Mouse (Mus musculus): ENCODE data around the gene Cdon. TPM values are rescaled to one million over a fixed set of nuclear protein-coding genes. Genes with fewer than 3 reads are reported as not detected.

Cdon gene
- polyA plus RNA-seq, 2 experiments, result 0.36 to 0.52 TPM

DNA sequence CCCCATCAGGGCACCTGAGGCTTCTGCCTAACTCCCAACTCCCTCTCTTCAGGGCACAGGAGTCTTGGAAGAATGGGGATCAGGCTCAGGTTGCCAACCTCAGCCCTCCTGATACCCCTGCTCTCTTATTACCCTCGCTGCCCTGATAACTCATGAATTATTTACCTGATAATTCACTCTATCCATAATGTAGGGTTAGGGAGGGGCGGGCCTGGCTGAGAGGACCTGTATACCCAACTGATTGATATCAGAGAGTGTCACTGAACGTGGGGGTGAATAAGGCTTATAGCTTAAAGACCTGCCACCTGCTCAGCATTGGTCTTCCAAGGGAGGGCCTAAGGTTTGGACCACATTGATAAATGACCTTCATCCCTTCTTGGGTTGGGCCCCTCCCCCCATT is 97.2 kb downstream of the Cdon start, which contains the start of gene Gm1113:
Gene Gm1113, minus strand, starts transcription at position 101 of the 400 bp plus-strand sequence.
- no peaks in the 10 kb centered on the region for H3K36me3 ChIP-seq (replicated peaks; ENCODE audit: control insufficient read depth, insufficient read depth, low read depth)
- ATAC-seq (ENCODE audit: insufficient read depth) (no peak), DNase-seq (ENCODE audit: low read depth in 3 of 3, low spot score in 3 of 3) (no peak)
- no peaks in the 10 kb centered on the region for H3K9me3 ChIP-seq (ENCODE audit: control insufficient read depth, low read length)
- no peak within 1 kb of the TSS for H3K9ac ChIP-seq (replicated peaks)
- H3K27me3 ChIP-seq (ENCODE audit: control insufficient read depth, insufficient read depth, low read length), result no peaks in the 10 kb centered on the region
- H3K4me3 ChIP-seq (ENCODE audit: insufficient read depth in 1 of 2, low read depth in 2 of 2, low read length in 2 of 2), result no peak within 1 kb of the TSS
- WGBS (ENCODE audit: insufficient replicate concordance), result 40% methylated on average over 3 of the region's 3 CpGs
- no peak within 1 kb of the TSS for H3K27ac ChIP-seq
- TF ChIP-seq CTCF (IDR thresholded peaks at IDR 0.05; ENCODE audit: low read depth), result no peak
- no peak for TF ChIP-seq EP300 (IDR thresholded peaks at IDR 0.05; ENCODE audit: low read depth)
- H3K4me2 ChIP-seq (ENCODE audit: low read depth), result no peak within 1 kb of the TSS
- no peaks in the 10 kb centered on the region for H3K4me1 ChIP-seq (replicated peaks; ENCODE audit: control insufficient read depth in 2 of 2, insufficient read depth in 2 of 2, low read length in 1 of 2)

DNA sequence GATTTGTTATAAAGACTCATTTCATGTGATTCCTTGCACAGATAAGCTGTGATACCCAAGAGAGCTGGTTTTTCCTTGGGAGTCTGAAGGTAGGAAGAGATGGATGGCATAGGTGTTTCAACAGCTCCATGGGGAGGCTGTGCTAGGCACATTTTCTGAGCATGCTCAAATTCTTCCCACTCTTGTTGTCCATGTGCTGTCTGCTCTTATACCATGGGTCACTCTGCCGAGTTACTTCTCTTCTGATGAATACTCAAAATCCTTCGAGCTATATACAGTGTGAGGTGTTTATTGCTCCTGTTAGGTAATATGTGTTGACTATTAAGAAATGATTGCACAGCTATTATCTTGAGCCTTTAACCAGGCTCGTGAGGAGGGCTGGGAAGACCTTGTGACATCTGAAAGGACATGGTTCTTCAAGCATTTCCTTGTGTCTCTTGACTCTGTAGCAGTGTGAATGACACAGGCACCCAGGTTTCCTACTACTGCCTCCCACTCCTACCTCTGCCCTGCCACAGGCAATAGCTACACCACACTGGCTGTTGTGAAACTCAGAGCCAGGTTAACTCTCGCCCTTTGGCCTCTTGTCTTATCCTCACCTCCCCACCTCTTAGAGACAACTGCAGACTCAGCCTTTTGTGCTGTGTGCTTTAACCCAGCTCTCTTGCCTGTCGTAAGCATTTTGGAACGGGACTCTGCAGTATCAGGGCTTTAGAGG is 99.9 kb downstream of the Cdon start:
- H3K4me3 ChIP-seq (ENCODE audit: insufficient read depth in 1 of 2, low read depth in 2 of 2, low read length in 2 of 2), result no peak overlapping the region
- no peaks in the 10 kb centered on the region for H3K4me1 ChIP-seq (replicated peaks; ENCODE audit: control insufficient read depth in 2 of 2, insufficient read depth in 2 of 2, low read length in 1 of 2)
- H3K36me3 ChIP-seq (replicated peaks; ENCODE audit: control insufficient read depth, insufficient read depth, low read depth), result no peaks in the 10 kb centered on the region
- no peak for ATAC-seq (ENCODE audit: insufficient read depth)
- DNase-seq (ENCODE audit: low read depth in 3 of 3, low spot score in 3 of 3), result no peak
- 39% methylated on average over 6 of the region's 6 CpGs for WGBS (ENCODE audit: insufficient replicate concordance)
- no peak overlapping the region for H3K9ac ChIP-seq (replicated peaks)
- no peaks in the 10 kb centered on the region for H3K9me3 ChIP-seq (ENCODE audit: control insufficient read depth, low read length)
- TF ChIP-seq EP300 (IDR thresholded peaks at IDR 0.05; ENCODE audit: low read depth) (no peak), CTCF (IDR thresholded peaks at IDR 0.05; ENCODE audit: low read depth) (no peak)
- H3K27me3 ChIP-seq (ENCODE audit: control insufficient read depth, insufficient read depth, low read length), result no peaks in the 10 kb centered on the region
- H3K27ac ChIP-seq, result no peak overlapping the region
- no peak overlapping the region for H3K4me2 ChIP-seq (ENCODE audit: low read depth)

DNA sequence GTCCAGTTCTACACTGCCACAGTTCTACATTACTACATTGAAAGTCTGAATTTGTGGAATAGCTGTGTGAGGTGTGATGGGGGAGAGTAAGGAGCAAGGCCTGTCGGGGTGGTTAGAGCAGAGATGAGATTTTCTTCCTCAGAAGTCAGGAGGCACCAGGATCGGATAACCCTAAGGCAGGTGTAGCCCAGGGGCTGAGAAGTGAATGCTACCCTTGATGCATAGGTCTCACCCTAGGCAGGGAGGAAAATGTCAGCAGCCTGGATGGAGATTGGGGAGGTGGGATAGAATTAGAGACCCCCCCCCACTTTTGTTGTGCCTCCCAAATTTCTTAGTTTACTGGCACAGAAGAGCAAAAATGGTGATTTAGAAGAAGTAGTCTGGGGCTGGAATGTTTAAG is 101.3 kb downstream of the Cdon start:
- Histone ChIP-seq H3K9me3 (ENCODE audit: control insufficient read depth, low read length) (no peaks in the 10 kb centered on the region), H3K4me3 (ENCODE audit: insufficient read depth in 1 of 2, low read depth in 2 of 2, low read length in 2 of 2) (no peak overlapping the region), H3K27ac (no peak overlapping the region), H3K36me3 (replicated peaks; ENCODE audit: control insufficient read depth, insufficient read depth, low read depth) (no peaks in the 10 kb centered on the region), H3K4me2 (ENCODE audit: low read depth) (no peak overlapping the region), H3K4me1 (replicated peaks; ENCODE audit: control insufficient read depth in 2 of 2, insufficient read depth in 2 of 2, low read length in 1 of 2) (no peaks in the 10 kb centered on the region), H3K27me3 (ENCODE audit: control insufficient read depth, insufficient read depth, low read length) (no peaks in the 10 kb centered on the region), H3K9ac (replicated peaks) (no peak overlapping the region)
- no peak for DNase-seq (ENCODE audit: low read depth in 3 of 3, low spot score in 3 of 3)
- TF ChIP-seq EP300 (IDR thresholded peaks at IDR 0.05; ENCODE audit: low read depth), result no peak
- no peak for ATAC-seq (ENCODE audit: insufficient read depth)
- WGBS (ENCODE audit: insufficient replicate concordance), result 57% methylated on average over 2 of the region's 2 CpGs

DNA sequence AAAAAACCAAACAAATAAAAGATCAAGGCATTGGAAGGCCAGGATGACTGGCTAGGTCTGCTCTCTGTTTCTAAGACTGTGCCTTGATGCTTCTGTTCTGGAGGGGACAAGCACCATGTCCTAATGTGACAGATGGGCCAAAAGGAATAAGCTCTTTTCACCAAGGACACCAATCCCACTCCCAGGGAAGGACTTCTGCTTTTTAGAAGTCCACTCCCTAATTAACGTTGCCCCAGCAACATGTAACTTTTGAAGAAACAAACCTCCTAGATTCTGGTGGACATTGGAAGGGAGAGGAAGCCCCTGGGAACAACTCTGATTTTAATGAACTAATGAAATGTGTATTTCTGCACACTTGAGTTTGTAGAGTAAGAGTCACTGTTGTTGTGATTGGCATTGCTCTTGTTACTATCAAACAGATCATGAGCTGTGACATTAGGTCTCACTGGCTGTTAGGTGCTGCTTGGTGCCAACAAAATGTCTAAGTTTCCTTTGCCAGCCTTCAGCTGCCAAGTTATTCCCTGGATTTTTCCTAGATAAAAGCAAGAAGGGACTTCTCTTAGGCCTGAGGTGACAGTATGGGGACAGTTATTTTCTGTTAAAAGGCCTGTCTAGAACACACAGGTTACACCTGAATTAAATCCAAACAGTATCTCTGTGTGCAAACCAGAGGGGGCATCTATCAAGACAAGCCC is 102.0 kb downstream of the Cdon start:
- no peak for DNase-seq (ENCODE audit: low read depth in 3 of 3, low spot score in 3 of 3)
- TF ChIP-seq CTCF (IDR thresholded peaks at IDR 0.05; ENCODE audit: low read depth) (no peak), EP300 (IDR thresholded peaks at IDR 0.05; ENCODE audit: low read depth) (no peak)
- Histone ChIP-seq H3K4me3 (ENCODE audit: insufficient read depth in 1 of 2, low read depth in 2 of 2, low read length in 2 of 2) (no peak overlapping the region), H3K4me2 (ENCODE audit: low read depth) (no peak overlapping the region), H3K9me3 (ENCODE audit: control insufficient read depth, low read length) (no peaks in the 10 kb centered on the region), H3K27me3 (ENCODE audit: control insufficient read depth, insufficient read depth, low read length) (no peaks in the 10 kb centered on the region), H3K9ac (replicated peaks) (no peak overlapping the region), H3K27ac (no peak overlapping the region), H3K4me1 (replicated peaks; ENCODE audit: control insufficient read depth in 2 of 2, insufficient read depth in 2 of 2, low read length in 1 of 2) (no peaks in the 10 kb centered on the region), H3K36me3 (replicated peaks; ENCODE audit: control insufficient read depth, insufficient read depth, low read depth) (no peaks in the 10 kb centered on the region)
- no peak for ATAC-seq (ENCODE audit: insufficient read depth)
- 24% methylated on average over 1 of the region's 1 CpGs for WGBS (ENCODE audit: insufficient replicate concordance)

DNA sequence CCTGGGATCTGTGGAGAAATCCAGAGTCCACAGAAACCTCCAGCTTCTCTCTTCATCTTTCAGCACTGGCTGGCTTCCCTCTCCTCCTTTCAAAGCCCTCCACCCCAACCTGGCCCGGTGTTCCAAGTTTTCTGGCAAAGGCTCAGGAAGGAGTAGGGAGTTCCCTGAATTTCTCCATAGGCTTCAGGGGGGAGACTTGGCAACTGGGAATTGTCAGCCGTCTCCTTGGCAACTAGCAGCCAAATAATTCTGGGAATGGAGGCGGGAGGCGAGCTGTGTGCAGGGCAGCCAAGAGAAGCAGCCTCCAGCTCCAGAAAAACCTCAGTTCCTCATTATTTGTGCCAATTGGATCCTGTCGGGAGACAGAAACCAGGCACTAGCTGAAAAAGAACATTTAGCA is 102.6 kb downstream of the Cdon start:
- no peak for ATAC-seq (ENCODE audit: insufficient read depth)
- 43% methylated on average over 5 of the region's 5 CpGs for WGBS (ENCODE audit: insufficient replicate concordance)
- TF ChIP-seq CTCF (IDR thresholded peaks at IDR 0.05; ENCODE audit: low read depth) (no peak), EP300 (IDR thresholded peaks at IDR 0.05; ENCODE audit: low read depth) (no peak)

More for the DNA sequence above, 102.6 kb downstream of the Cdon start:
- DNase-seq (ENCODE audit: low read depth in 3 of 3, low spot score in 3 of 3), result no peak
- Histone ChIP-seq H3K9me3 (ENCODE audit: control insufficient read depth, low read length) (no peaks in the 10 kb centered on the region), H3K27me3 (ENCODE audit: control insufficient read depth, insufficient read depth, low read length) (no peaks in the 10 kb centered on the region), H3K9ac (replicated peaks) (no peak overlapping the region), H3K4me2 (ENCODE audit: low read depth) (no peak overlapping the region), H3K27ac (no peak overlapping the region), H3K4me3 (ENCODE audit: insufficient read depth in 1 of 2, low read depth in 2 of 2, low read length in 2 of 2) (no peak overlapping the region), H3K36me3 (replicated peaks; ENCODE audit: control insufficient read depth, insufficient read depth, low read depth) (no peaks in the 10 kb centered on the region), H3K4me1 (replicated peaks; ENCODE audit: control insufficient read depth in 2 of 2, insufficient read depth in 2 of 2, low read length in 1 of 2) (no peaks in the 10 kb centered on the region)
